Mouse (Mus musculus): Measurements from ENCODE around the gene Pex26.
A peak's percentile ranks its signal among the peaks of the same experiment; 100 is the strongest.

Gene Pex26

DNA sequence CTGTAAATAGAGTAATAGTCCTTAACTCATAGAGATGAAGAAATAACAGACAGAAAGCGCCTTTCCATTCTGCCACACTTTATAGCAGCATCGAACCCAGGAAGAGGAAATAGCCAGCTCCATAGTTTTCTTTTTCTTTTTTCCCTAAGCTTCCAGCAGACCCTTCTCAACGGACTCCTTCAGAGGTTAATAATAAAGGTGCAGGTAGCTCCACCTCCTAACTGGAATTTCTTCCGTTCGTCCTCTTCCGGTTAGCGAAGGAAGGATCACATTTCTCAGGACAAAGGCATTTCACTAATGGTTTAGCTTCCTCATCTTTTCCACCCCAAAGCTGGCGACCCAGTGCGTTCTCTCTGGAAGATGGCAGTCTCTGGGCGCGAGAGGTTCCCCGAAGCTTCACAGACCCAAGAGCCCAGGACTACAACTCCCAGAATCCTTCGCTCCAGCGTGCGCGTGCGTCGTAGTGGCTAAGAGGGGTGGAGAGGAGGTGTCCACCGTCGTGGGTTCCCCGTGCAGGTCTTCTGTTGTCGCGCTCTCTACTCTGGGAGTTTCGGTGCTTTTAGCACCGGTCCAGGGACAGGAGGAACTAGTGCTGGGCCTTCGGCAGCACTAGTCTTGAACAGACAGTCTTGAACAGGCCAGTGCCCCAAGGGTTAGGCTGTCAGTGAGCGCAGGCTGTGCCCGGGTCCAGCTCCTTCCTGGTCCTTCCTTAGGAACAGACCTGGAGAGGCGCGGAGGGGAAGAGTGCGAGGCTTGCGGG lies at the start of gene Pex26:
Pex26 (plus strand) TSS at position 254 of the 760 bp plus-strand sequence.
- DNase-seq (ENCODE audit: low spot score): peak; percentile 98

DNA sequence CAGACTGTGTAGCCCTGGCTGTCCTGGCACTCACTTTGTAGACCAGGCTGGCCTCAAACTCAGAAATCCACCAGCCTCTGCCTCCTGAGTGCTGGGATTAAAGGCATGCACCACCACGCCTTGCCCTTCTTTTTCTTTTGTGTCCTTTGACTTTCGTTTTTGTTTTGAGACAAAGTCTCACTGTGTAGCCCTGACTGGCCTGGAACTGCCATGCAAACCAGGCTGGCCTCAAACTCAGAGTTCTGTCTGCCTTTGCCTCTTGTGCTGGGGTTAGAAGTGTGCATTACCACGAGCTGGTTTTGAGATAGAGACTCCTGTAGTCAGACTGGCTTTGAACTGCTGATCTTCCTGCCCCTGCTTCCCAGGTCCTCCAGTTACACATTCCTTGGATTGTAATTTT lies 49.2 kb upstream of the Pex26 start:
- no peak for DNase-seq (ENCODE audit: low spot score)

DNA sequence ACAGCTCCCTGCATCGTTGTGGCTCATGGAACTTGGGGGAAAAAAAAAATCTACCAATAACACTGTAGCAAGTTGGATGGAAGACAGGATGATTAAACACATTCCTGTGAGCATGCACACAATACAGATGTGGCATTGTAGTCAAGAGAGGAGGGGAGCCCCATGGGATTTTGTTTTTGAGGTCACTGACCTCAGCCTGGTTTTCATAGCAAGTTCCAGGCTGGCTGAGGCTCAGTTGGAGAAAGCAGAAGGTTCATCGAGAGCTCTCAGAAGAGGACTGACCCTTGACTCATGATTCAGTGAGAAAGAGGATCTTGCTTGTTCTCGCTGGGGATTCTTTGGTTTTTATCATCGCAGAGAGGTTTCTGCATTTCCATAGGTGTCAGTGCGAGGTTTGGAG lies 48.6 kb upstream of the Pex26 start:
- DNase-seq (ENCODE audit: low spot score): peak; percentile 39

DNA sequence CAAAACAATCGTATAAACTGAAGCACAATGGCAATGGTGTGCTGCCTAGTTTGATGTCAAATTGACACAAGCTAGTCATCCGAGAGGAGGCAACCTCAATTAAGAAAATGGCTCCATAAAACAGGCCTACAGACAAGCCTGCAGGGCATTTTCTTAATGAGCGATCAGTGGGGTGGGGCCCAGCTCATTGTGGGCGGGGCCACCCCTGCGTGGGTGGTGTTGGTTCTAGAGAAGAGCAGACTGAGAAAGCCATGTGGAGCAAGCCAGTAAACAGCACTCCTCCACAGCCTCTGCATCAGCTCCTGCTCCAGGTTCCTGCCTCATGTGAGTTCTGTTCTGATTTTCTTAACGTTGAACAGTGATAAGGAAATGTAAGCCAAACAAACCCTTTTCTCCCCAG lies 46.2 kb upstream of the Pex26 start:
- no peak for DNase-seq (ENCODE audit: low spot score)

DNA sequence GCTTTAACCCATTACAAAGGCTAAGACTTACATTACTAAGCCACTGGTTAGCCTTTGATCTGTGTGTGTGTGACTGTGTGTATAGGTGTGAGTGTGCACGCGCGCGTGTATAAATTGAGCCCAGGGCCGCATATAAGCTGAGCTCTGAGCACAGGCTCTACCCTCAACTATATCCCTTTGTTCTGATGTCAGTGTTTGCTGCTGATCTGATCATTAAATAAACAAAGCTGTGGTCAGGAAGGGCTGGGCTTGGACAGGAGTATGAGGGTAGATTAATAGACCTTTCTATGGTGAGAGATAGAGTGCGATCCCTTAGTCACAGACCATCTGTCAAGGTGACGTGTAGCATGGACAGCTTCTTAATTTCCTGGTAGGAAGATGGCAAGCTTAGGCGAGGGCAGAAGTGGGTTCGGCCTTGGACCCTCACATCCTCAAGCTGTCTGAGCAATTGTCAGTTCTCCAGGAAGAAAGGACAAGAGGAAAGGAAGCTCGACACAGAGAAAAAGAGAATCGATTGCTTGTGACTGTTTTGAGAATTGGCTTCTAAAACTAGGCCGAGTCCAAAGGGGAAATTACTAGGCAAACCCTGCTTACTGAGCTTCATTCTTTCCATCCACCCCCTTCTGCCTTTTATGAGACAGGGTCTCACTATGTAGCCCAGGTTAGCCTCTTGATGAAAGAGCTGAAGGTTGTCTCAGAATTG lies 45.0 kb upstream of the Pex26 start:
- DNase-seq (ENCODE audit: low spot score): no peak

DNA sequence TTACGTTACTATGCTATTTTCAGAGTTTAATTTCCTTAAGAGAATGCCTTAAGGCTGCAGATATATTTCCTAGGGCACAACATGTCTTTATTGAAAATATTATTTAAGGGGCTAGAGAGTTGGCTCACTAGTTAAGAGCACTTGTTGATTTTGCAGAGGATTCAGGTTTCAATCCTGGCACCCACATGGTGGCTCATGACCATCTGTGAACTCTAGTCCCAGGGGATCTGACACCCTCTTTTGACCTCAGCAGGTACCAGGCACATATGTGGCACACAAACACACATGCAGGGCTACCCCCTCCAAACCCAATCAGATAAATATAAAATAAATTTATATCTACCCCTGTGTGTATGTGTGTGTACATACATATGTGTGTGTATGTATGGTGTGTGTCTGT lies 44.2 kb upstream of the Pex26 start:
- no peak for DNase-seq (ENCODE audit: low spot score)

DNA sequence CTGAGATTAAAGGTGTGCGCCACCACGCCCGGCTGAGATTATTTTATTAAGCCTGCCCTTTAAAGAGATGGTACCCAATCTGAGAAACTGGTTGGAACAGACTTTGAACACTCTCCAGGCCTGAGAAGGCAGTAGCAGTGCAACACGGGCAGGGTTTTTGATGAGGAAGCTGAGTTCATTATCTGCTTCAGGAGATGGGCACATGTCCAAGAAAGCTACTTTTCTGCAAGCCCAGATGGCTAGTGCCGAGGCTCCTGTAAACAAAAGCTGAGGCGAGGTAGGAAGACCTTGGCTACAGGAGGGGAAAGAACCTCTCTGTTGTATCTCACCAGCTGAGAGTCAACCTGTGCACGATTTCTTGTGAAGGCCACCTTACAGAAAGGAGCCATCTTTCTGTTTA lies 41.2 kb upstream of the Pex26 start:
- no peak for DNase-seq (ENCODE audit: low spot score)

DNA sequence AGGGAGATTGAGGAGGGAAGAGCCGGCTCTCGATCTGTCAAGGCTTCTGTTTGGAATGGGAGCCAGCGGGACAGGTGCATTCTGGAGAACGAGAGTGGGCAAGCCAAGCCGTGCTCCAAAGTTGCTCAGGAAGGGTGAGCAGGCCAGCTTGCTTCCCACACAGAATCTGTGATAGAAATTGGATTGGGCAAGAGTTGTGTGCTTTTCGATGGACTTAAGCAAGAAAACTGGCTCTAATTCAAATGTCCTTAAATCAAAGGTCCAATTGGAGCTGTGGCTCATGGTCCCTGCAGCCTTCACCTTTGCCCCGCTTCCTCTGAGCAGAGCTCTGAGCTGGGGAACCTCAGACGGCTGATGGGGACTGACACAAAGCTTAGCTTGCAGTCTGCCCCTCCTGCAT lies 40.0 kb upstream of the Pex26 start:
- no peak for DNase-seq (ENCODE audit: low spot score)

DNA sequence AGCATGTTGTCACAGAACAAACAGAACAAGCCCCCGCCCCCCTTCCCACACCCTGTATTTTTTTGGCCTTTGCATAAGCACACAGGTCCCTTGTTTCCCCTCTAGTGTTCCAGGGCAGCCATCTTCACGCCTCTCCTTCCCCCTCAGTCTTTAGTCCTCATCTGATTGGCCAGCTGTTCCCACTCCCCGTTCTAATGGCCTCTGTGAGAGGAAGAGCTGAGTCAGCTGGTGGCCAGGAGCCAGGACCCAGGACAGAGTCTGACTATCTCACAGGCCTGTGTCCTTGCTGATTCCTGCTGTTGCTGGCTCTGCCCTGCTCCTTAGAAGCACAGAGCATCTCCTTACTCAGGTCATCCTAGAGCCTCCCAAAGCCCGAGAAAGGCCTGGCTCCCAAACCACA lies 39.4 kb upstream of the Pex26 start:
- DNase-seq (ENCODE audit: low spot score): no peak

DNA sequence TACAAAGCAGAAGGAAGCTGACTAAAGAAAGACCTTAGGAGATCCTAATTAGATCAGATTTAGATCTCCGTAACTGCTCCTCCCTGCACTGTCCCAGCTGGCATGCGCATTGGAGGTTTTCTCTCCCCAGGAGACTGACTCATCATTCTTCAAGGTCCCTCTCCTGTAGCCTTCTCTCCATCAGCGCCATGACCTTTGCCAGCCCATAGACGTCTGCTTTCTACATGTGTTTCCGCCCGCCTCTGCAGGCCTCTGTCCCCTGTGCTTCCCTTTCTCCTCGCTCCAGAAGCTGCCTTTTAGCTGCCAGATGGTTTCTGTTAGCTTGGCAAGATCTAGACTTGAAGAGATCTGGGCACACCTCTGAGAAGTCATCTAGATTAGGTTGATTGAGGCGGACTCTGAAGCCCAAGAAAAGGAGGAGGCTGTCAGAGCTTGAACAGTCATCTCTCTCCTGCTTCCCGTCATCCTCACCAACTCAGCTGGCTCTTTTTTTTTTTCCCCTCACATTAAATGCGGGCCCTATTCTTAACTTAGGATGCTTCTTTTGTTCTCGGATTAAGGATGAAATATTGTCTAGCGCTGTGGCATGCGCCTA lies 38.4 kb upstream of the Pex26 start:
- peak; percentile 58 for DNase-seq (ENCODE audit: low spot score)

DNA sequence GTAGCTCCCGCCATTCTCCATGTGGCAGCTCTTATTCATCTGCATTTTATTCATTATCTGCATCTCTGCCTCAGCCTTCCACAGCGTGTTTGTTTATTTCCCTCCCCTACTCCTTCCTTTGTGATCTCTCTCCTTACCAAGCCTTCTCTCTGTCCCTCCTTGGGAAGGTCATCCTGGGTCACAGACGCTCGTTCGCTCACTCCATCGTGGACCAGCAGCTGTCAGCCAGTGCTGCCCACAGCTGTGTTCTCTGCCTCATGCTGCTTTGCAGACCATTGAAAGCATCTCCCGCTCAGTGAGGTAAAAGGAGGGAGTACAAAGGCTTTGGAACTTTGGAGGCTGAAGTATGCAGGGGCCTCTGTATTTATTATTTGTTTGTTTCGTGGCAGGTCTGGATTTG lies 37.6 kb upstream of the Pex26 start:
- DNase-seq (ENCODE audit: low spot score): peak; percentile 68

DNA sequence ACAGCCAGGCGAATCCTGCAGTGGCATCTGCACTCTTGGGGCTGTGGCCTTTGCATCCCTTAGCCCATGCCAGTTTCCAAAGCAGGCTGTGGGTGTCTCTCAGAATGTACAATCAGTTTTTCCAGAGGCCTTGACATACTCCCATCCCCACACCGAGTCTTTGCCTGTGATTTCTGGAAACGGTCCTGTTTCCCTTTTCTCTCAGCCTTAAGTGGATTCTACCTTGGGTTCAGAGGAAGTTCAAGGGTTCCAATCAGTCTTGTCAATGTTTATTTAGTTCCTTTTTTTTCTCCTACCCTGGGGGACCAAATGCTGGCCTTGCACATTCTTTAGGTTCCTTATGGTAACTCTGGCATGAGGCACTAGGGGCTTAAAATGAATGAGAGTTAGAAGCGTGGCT lies 36.7 kb upstream of the Pex26 start:
- DNase-seq (ENCODE audit: low spot score): peak; percentile 76

DNA sequence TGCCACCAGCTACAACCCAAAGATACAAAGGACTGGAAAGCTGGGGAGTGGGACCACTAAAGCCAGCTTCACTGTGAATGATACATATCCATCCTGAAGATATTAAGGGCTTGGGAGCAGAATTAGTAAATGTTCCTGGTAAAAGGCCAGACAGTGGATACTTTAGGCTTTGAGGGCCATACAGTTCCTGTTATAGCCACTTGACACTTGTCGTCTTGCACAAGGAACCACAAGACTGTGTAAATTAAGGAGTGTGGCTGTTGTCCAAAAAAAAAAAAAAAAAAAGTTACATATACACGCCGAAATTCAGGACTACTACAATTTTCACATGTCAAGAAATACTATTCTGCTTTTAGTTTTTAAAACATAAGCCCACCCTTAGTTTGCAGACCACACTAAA lies 35.1 kb upstream of the Pex26 start:
- no peak for DNase-seq (ENCODE audit: low spot score)

DNA sequence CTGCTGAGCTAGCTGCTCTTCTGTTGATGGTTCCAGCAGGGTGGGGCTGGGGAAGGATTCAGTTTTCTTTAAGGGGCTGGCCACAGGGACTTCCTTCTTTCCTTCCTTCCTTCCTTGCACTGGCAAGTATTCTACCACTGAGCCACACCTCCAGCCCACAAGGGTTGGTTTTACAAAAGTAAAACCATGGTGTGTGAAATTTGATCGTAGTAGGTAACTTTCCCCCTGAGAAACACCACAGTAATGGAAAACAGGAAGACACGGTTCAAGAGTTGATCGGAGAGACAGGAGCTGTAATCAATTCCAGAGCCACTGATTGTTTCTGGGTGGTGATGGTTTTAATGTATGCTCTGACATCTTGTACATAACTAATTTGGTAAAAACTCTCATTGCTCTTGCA lies 34.0 kb upstream of the Pex26 start:
- peak; percentile 40 for DNase-seq (ENCODE audit: low spot score)

DNA sequence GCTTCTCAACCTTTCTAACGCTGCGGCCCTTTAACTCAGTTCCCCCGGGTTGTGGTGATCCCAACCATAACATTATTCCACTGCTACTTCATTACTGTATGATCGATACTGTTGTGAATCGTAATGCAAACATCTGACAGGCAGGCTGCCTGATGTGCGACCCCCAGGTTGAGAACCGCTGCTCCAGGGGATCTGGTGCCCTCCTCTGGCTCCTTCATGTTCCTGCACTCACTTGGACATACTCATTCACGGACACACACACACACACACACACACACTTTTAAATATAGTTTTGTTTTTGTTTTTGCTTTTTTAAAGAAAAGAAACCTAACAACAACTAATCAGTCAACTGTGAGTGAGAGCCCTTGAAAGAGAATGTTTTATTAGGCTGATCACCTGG lies 33.3 kb upstream of the Pex26 start:
- DNase-seq (ENCODE audit: low spot score): no peak

DNA sequence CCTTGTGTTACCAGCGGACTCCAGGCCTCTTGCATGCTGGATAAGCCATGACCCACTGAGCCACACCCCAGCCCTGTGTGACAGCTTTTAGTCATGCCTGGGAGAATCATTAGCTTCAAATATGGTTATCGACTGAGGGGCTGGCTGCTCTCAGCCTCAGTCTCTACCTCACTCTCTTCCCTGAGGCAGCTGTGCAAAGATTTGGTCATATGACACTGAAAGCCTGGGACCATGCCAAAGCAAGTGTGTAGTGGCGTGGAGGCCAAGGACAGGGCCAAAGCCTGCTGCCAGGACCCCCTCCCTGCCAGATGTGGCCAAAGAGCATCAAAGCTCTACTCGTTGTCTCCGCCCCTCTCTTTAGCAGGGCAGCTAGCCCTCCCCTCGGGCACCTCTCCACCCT lies 31.7 kb upstream of the Pex26 start:
- no peak for DNase-seq (ENCODE audit: low spot score)

DNA sequence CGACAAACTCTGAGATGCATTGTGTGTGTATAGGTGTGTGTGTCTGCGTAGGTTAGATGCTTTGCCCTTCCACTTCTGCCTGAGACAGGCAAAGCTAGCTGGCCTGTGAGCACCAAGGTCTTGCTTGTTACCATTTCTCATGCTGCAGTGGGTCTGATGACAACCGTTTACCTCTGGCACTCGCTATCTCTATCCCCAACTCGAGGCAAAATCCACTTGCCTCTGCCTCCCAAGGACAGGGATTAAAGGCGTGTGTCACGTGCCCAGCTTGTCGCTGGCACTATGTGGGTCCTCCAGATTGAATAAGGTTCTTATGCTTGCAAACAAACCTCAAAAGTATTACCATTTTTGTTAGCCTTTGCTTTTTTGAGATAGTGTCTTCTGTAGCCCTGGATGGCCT lies 30.3 kb upstream of the Pex26 start:
- no peak for DNase-seq (ENCODE audit: low spot score)

DNA sequence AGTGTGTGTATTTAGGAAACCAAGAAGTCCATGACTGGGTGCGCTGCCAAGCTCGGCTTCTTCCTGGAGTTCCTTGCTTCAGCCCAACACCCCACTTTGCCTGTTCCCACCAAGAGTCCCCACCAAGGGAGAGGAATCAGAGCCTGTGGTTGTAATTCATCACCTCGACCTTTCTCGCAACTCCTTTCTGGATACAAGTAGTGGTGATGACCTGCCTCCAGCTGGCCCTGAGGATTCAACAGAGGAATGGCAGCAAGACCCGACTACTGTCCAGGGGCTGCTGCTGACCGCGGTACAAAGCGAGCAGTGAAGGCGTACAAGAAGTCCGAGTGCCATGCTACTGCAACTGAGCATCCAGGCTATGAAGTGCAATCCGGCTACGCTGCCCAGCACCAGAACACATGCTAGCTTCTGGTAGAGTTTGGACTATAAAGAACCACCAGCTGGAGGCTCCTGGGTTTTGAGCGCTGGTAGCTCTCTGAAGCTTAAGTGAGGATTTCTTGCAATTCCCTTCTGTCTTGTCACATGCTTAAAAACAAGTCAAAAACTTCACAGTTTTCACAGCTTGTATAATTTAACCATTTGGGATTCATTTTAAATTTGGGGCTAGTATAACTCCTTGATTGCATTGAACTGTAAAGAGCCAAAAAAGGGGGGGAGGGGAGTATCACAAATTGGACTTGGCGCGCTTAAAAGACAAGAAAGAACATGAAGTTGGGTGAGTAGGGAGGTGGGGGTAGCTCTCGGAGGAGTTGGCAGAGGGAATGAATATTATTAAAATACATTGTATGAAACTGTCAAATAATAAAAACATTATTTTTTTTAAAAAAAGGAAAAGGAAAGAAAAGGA lies 28.8 kb upstream of the Pex26 start:
- DNase-seq (ENCODE audit: low spot score): no peak

DNA sequence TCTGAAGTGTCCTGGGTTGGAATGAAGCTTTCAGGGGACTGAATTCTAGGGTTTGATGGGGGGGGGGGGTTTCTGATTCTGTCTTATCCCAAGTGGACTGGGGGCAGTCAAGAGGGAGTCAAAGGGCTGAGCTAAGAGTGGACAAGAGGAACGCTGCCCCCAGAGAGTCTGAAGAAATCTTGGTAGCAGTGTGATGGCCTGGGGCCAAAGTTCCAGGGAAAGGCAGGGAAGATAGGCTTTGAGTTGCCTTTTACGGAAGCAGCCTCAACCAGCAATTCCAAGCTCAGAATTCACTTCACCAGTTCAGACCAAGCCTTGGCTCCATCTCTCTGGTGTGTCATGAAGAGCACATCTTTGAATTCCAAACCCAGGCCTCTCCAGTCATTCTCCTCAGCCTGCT lies 27.4 kb upstream of the Pex26 start:
- DNase-seq (ENCODE audit: low spot score): no peak

DNA sequence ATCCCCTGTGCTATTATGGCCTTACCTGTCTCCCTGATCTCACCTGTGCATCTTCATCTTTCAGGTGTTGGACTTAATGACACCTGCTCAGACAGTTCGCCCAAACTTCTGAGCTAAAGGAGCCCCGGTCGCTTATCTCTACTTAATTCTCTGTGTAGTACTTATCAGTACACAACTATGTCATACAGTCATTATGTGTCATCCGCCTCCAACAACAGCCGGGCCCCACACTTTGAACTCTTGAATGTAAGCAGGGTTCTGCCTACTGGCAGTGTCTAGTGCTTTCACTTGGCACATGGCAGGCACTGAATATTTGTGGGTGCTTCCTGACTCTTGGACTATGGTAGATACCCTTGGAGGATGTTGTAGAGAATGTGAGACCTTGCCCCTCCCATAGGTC lies 23.9 kb upstream of the Pex26 start:
- no peak for DNase-seq (ENCODE audit: low spot score)

DNA sequence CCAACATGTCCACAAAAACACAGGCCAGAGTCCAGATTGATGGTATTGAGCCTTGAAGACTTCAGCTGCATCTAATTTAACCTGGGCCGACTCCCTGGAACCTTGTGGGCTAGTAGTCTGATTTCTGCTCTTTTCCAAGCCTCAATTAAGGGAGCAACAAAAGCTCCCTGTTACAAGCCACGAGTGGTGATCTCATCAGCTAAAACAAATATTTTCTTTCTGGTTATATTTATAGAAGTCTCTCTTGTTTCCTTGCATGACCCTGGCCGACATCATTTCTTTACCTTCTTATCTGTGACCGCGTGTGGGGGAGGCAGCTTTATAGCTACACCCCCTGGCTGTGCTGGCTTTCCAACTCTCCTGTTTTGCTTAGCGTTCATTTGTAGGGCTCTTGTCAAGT lies 23.3 kb upstream of the Pex26 start:
- no peak for DNase-seq (ENCODE audit: low spot score)

DNA sequence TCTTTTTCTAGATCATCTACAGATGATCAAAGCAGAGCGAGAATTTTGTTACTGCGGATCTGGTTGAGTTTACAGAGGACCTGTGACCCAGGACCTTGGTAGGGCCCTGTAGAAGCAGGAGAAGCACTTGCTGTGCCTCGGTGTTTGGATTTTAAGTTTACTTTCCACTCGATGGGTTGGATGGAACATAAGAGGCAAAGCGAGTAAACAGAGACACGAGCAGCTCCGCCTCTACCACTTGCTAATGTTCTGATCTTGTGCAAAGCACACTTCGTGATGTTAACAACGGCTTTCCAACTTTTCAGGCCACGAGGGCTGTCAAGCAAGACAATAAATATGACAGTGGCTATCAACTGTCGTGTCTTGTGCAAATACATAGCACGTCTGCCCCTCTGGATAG lies 20.9 kb upstream of the Pex26 start:
- DNase-seq (ENCODE audit: low spot score): no peak

All from embryo, embryonic 10.5 days (tissue).